In the genomic region with DNA sequence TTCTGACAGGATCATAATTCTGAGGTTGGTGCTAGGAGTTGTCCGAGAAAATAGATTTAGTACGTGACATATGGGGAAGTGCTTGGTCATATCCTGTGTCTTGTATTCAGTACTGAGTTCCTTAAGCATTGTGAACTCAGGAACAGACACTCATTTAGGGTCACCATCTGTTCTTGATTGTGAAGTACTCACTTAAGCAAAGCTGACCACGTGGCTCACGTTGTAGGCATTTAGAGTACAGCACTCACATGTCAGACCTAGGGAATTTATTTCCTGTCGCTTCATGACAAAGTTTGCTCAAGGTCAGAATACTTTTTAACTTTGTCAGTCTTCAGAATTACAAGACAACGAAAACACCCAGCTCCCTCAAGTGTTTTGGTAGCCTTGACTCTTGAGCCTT, we compare ENCODE assay signal across 21 mouse cellular contexts. TPM values are rescaled to one million over a fixed set of nuclear protein-coding genes. Genes with fewer than 3 reads are reported as not detected.
DNase-seq lines count a peak whose midpoint lies in the region; ATAC-seq and TF ChIP-seq lines count a peak whose summit lies in the region.
"Had no signal": no experiment of that assay in that cellular context is flagged by ENCODE, and none has a peak within 500 bp of the region (broad histone marks: within the 10 kb centered on the region; RNA-seq: fewer than 3 reads in every experiment).

No protein-coding gene starts in this region.

- intact Hi-C loops in heart, postnatal 14 days (cut with DNase I), result no loop called here

- TF ChIP-seq CTCF in liver, embryonic 14.5 days (IDR thresholded peaks at IDR 0.05; ENCODE audit: low read depth), result no peak

- H3K27ac ChIP-seq in liver, embryonic 14.5 days, result no peak overlapping the region
- H3K27ac ChIP-seq: forebrain, embryonic 13.5 days; heart, embryonic 10.5 days; hindbrain, postnatal 0 days had no signal

- peak; percentile 47; the same call in 1 of the 2 replicates for ATAC-seq in liver, embryonic 14.5 days (ENCODE audit: insufficient read depth)
- ATAC-seq in hematopoietic stem cell, adult 5-6 weeks (replicated peaks in 1 of 2; ENCODE audit: insufficient read depth in 1 of 2, low FRiP score in 2 of 2, low TSS enrichment in 1 of 2, low read depth in 1 of 2, poor library complexity in 2 of 2, severe bottlenecking in 2 of 2), result peak; percentile 36 to 62; a peak in 3 of 4 replicates
- ATAC-seq: forebrain, embryonic 13.5 days; hindbrain, postnatal 0 days had no signal

- no peak overlapping the region for H3K9ac ChIP-seq in liver, embryonic 14.5 days (replicated peaks)
- H3K9ac ChIP-seq: forebrain, embryonic 13.5 days had no signal

- no peaks in the 10 kb centered on the region for H3K4me1 ChIP-seq in liver, embryonic 14.5 days (replicated peaks; ENCODE audit: control insufficient read depth in 2 of 2, insufficient read depth in 2 of 2, low read length in 1 of 2)
- H3K4me1 ChIP-seq: forebrain, embryonic 13.5 days; heart, embryonic 10.5 days had no signal

- H3K4me2 ChIP-seq in liver, embryonic 14.5 days (ENCODE audit: low read depth), result no peak overlapping the region
- H3K4me2 ChIP-seq: forebrain, embryonic 13.5 days had no signal

- 26% methylated on average over 6 of the region's 6 CpGs for WGBS in liver, embryonic 14.5 days (ENCODE audit: insufficient replicate concordance)

- no peak for TF ChIP-seq EP300 in liver, embryonic 14.5 days (IDR thresholded peaks at IDR 0.05; ENCODE audit: low read depth)

- H3K27me3 ChIP-seq in liver, embryonic 14.5 days (ENCODE audit: control insufficient read depth, insufficient read depth, low read length), result no peaks in the 10 kb centered on the region
- H3K27me3 ChIP-seq: forebrain, embryonic 13.5 days had no signal

- H3K4me3 ChIP-seq in liver, embryonic 14.5 days (ENCODE audit: insufficient read depth in 1 of 2, low read depth in 2 of 2, low read length in 2 of 2), result no peak overlapping the region
- H3K4me3 ChIP-seq: forebrain, embryonic 13.5 days; heart, embryonic 10.5 days had no signal

- no peak for DNase-seq in liver, embryonic 14.5 days (ENCODE audit: low read depth in 3 of 3, low spot score in 3 of 3)
- DNase-seq in liver (no peak), 416B (ENCODE audit: low read depth) (peak; percentile 3)
- DNase-seq in embryo, embryonic 10.5 days (ENCODE audit: low spot score), result peak; percentile 53
- DNase-seq in yolk sac, embryonic 10.5 days (ENCODE audit: low spot score), result no peak
- no peak for DNase-seq in heart, postnatal 14 days
- DNase-seq: cerebellum, postnatal 25 days; gastrocnemius, postnatal 36 days; kidney, adult 18-20 months; right cerebral cortex, adult 18-20 months; spleen, adult 18-20 months; thymus, adult 2 months had no signal

- H3K9me3 ChIP-seq in liver, embryonic 14.5 days (ENCODE audit: control insufficient read depth, low read length), result no peaks in the 10 kb centered on the region
- H3K9me3 ChIP-seq: forebrain, embryonic 13.5 days; heart, embryonic 10.5 days had no signal

- H3K36me3 ChIP-seq in liver, embryonic 14.5 days (replicated peaks; ENCODE audit: control insufficient read depth, insufficient read depth, low read depth), result no peaks in the 10 kb centered on the region
- H3K36me3 ChIP-seq: heart, embryonic 10.5 days had no signal

RNA-seq across cellular contexts. Expression of gene Fmo6, which starts 6.4 kb away (rescaled TPM):
- not detected in 2 replicates for polyA plus RNA-seq in liver, embryonic 14.5 days (2012; rRNA removed)
- polyA plus RNA-seq in liver, embryonic 14.5 days (2014; fragmentation: Nextera tagmentation; extraction: Ambion mirVana), result not detected in 2 replicates
- not detected in 2 replicates for total RNA-seq in hematopoietic stem cell, adult 5-6 weeks (2017)
- total RNA-seq in heart, postnatal 14 days (2021), result not detected
- total RNA-seq: gastrocnemius, postnatal 36 days; heart, postnatal 25 days; hindbrain, postnatal 0 days; layer of hippocampus, postnatal 14 days; left cerebral cortex, postnatal 10 days had no signal
- polyA plus RNA-seq: forebrain, embryonic 13.5 days; heart, embryonic 10.5 days; hindbrain, postnatal 0 days; large intestine, adult 2 months; neural tube, embryonic 11.5 days had no signal

RNA-seq across cellular contexts. Expression of gene Fmo3, which starts 40.6 kb away (rescaled TPM):
- not detected in 2 replicates for polyA plus RNA-seq in liver, embryonic 14.5 days (2012; rRNA removed)
- polyA plus RNA-seq in liver, embryonic 14.5 days (2014; fragmentation: Nextera tagmentation; extraction: Ambion mirVana), result not detected in 2 replicates
- not detected in 2 replicates for total RNA-seq in hematopoietic stem cell, adult 5-6 weeks (2017)
- under 1 TPM in 1 of 2 experiments, not detected in 1; 0.53 TPM for total RNA-seq in heart, postnatal 14 days (2021)
- total RNA-seq: gastrocnemius, postnatal 36 days; heart, postnatal 25 days; hindbrain, postnatal 0 days; layer of hippocampus, postnatal 14 days; left cerebral cortex, postnatal 10 days had no signal
- polyA plus RNA-seq: forebrain, embryonic 13.5 days; heart, embryonic 10.5 days; hindbrain, postnatal 0 days; large intestine, adult 2 months; neural tube, embryonic 11.5 days had no signal

RNA-seq across cellular contexts. Expression of gene Fmo2, which starts 45.2 kb away (rescaled TPM):
- 0.02 and 0.08 TPM in 2 replicates for polyA plus RNA-seq in liver, embryonic 14.5 days (2012; rRNA removed)
- 0.27 TPM in 1 of 2 replicates, not detected in the other for polyA plus RNA-seq in liver, embryonic 14.5 days (2014; fragmentation: Nextera tagmentation; extraction: Ambion mirVana)
- total RNA-seq in hematopoietic stem cell, adult 5-6 weeks (2017), result not detected in 2 replicates
- 10 to 100 TPM in 1 of 2 experiments, 1 to 10 TPM in 1; 8.7 to 22.0 TPM for total RNA-seq in heart, postnatal 14 days (2021)
- polyA plus RNA-seq: forebrain, embryonic 13.5 days; heart, embryonic 10.5 days; neural tube, embryonic 11.5 days had no signal

Comparison
In these comparisons a context has a peak if more than half of its experiments do, and no peak if none do; other contexts are left out.
1. DNase-seq: peak in 416B (single experiment) and embryo, embryonic 10.5 days (single experiment); none in liver, embryonic 14.5 days (0 of 3), liver (single experiment), yolk sac, embryonic 10.5 days (single experiment) and heart, postnatal 14 days (0 of 2).